Mouse (Mus musculus) forebrain, embryonic 14.5 days (tissue): ENCODE measurements around the gene Hfe2. TPM values are rescaled to one million over a fixed set of nuclear protein-coding genes. Genes with fewer than 3 reads are reported as not detected.
A peak's percentile ranks its signal among the peaks of the same experiment; 100 is the strongest.

Experiments used
- ATAC-seq: fragments of 200-750 bp; cut with Nextera tagmentation; 2 replicates; pipeline ENCODE4 v1.8.0; 2017; ENCODE audit warnings: mild to moderate bottlenecking, moderate library complexity
- DNase-seq: peaks from one replicate; pipeline ENCODE4 v3.0.0-alpha.2; 2015; ENCODE audit warnings: low spot score
- H3K27ac ChIP-seq: fragments of 300-500 bp; sonication (generic); 2 replicates; pipeline ENCODE4 v1.5.1; 2014; ENCODE audit warnings: low read depth, mild to moderate bottlenecking, control low read depth, low read length, moderate library complexity
- H3K27me3 ChIP-seq: fragments of 300-500 bp; sonication (generic); replicated peaks from 2 replicates; pipeline ENCODE4 v1.6.1; 2014; ENCODE audit warnings: low read length, control low read depth, mixed read lengths; ENCODE audit not compliant: control insufficient read depth, insufficient read depth
- H3K36me3 ChIP-seq: fragments of 300-500 bp; sonication (generic); 2 replicates; pipeline ENCODE4 v1.6.1; 2014; ENCODE audit warnings: low read length, control low read depth; ENCODE audit not compliant: control insufficient read depth, insufficient read depth
- H3K4me1 ChIP-seq: fragments of 300-500 bp; sonication (generic); 2 replicates; pipeline ENCODE4 v1.6.1; 2014; ENCODE audit warnings: antibody characterized with exemption, low read length, control low read depth; ENCODE audit not compliant: control insufficient read depth, insufficient read depth
- H3K4me2 ChIP-seq: fragments of 300-500 bp; sonication (generic); 2 replicates; pipeline ENCODE4 v1.6.1; 2014; ENCODE audit warnings: mild to moderate bottlenecking, control low read depth, low read length
- H3K4me3 ChIP-seq: fragments of 300-500 bp; sonication (generic); 2 replicates; pipeline ENCODE4 v1.5.1; 2014; ENCODE audit warnings: low read depth, low read length, control low read depth
- H3K9ac ChIP-seq: fragments of 300-500 bp; sonication (generic); 2 replicates; pipeline ENCODE4 v1.6.1; 2014; ENCODE audit warnings: mild to moderate bottlenecking, low read length, control low read depth, moderate library complexity
- H3K9me3 ChIP-seq: fragments of 300-500 bp; sonication (generic); replicated peaks from 2 replicates; pipeline ENCODE4 v1.6.1; 2016; ENCODE audit warnings: low read length, control low read depth, mixed read lengths; ENCODE audit not compliant: control insufficient read depth
- WGBS: fragments of 180-500 bp; shearing (Covaris S2); extraction: QIAGEN DNeasy Blood & Tissue Kit; methylation state at CpG from one replicate; pipeline ENCODE4 v1.1.7; 2014; 5-methylcytosine and 5-hydroxymethylcytosine counted together
- polyA plus RNA-seq: library from polyadenylated mRNA; unstranded; fragments of >200 nt; fragmentation: Nextera tagmentation; extraction: Ambion mirVana; gene quantifications from 2 replicates; pipeline ENCODE4 v1.2.1, GENCODE M21; 2014

The Hfe2 gene
- polyA plus RNA-seq, 1 experiment from 2014 or later, result 0.41 TPM

DNA sequence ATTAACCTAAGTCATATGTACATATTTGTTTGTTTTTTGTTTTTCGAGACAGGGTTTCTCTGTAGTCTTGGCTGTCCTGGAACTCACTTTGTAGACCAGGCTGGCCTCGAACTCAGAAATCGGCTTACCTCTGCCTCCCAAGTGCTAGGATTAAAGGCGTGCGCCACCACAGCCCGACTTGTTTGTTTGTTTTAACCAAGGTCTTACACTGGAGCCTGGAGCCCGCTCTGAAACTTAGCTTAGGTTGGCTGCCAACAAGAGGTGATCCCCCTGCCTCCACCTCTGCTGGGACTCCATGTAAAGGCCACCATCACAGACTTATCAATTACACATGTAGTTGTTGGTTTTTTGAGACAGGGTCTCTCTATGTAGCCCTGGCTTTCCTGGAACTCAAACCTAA, 23.9 kb downstream of the Hfe2 start:
- Histone ChIP-seq H3K4me3 (no peak overlapping the region), H3K27me3 (no peaks in the 10 kb centered on the region), H3K36me3 (no peaks in the 10 kb centered on the region), H3K9me3 (no peaks in the 10 kb centered on the region), H3K4me2 (no peak overlapping the region), H3K4me1 (no peaks in the 10 kb centered on the region), H3K9ac (no peak overlapping the region), H3K27ac (no peak overlapping the region)
- no peak for ATAC-seq
- no peak for DNase-seq
- WGBS, result 86% methylated on average over 7 of the region's 7 CpGs

GRCm38 (mm10) chr3:96549346-96549745, 24.4 kb downstream of the Hfe2 start:
- Histone ChIP-seq H3K4me2 (no peak overlapping the region), H3K36me3 (no peaks in the 10 kb centered on the region), H3K4me1 (no peaks in the 10 kb centered on the region), H3K27me3 (no peaks in the 10 kb centered on the region), H3K4me3 (no peak overlapping the region), H3K27ac (no peak overlapping the region), H3K9ac (no peak overlapping the region), H3K9me3 (no peaks in the 10 kb centered on the region)
- WGBS, result 84% methylated on average over 5 of the region's 5 CpGs
- DNase-seq (no peak), ATAC-seq (no peak)

- Histone ChIP-seq H3K36me3 (no peaks in the 10 kb centered on the region), H3K4me3 (no peak overlapping the region), H3K27ac (no peak overlapping the region), H3K9ac (no peak overlapping the region), H3K4me1 (peaks cover 10% of the 10 kb centered on the region), H3K4me2 (no peak overlapping the region), H3K27me3 (no peaks in the 10 kb centered on the region), H3K9me3 (no peaks in the 10 kb centered on the region)
- 6% methylated on average over 8 of the region's 8 CpGs for WGBS
- DNase-seq (peak; percentile 72), ATAC-seq (no peak)
These were observed 26.2 kb downstream of the Hfe2 start for GRCm38 (mm10) chr3:96551203-96551602.

DNA sequence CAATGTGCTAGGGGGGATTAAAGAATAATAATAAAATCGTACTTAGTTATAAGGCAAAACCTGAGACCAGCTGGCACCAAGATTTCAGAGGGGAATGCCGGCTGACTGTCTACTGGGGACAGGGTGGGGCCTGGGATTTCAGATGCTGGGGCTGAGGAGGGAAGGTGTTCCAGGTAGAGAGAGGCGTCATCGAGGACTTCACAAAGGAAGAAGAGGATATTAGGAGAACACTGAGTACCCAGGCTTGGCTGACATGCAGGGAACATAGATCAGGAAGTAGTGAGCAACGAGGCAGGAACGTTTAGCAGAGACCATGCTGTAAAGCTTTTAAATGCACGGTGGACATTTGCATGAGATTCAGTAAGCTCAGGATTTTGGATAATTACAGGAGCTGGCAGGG, 26.9 kb downstream of the Hfe2 start:
- 70% methylated on average over 7 of the region's 7 CpGs for WGBS
- H3K4me1 ChIP-seq, result peaks cover 11% of the 10 kb centered on the region
- DNase-seq (no peak), ATAC-seq (no peak)
- H3K27me3 ChIP-seq, result no peaks in the 10 kb centered on the region
- H3K9ac ChIP-seq, result no peak overlapping the region
- H3K27ac ChIP-seq, result no peak overlapping the region
- H3K4me3 ChIP-seq, result no peak overlapping the region
- no peaks in the 10 kb centered on the region for H3K9me3 ChIP-seq
- no peak overlapping the region for H3K4me2 ChIP-seq
- H3K36me3 ChIP-seq, result no peaks in the 10 kb centered on the region

- no peak overlapping the region for H3K4me3 ChIP-seq
- no peak for DNase-seq
- H3K36me3 ChIP-seq, result no peaks in the 10 kb centered on the region
- no peak for ATAC-seq
- H3K4me1 ChIP-seq, result peaks cover 15% of the 10 kb centered on the region
- no peak overlapping the region for H3K9ac ChIP-seq
- no peak overlapping the region for H3K27ac ChIP-seq
- H3K4me2 ChIP-seq, result no peak overlapping the region
- H3K9me3 ChIP-seq, result no peaks in the 10 kb centered on the region
- H3K27me3 ChIP-seq, result no peaks in the 10 kb centered on the region
- WGBS, result 81% methylated on average over 6 of the region's 6 CpGs
These were observed 28.6 kb downstream of the Hfe2 start for GRCm38 (mm10) chr3:96553601-96554000.

GRCm38 (mm10) chr3:96554251-96554650, 29.3 kb downstream of the Hfe2 start:
- no peak overlapping the region for H3K9ac ChIP-seq
- H3K4me1 ChIP-seq, result peaks cover 22% of the 10 kb centered on the region
- no peak overlapping the region for H3K4me3 ChIP-seq
- H3K27ac ChIP-seq, result no peak overlapping the region
- H3K36me3 ChIP-seq, result no peaks in the 10 kb centered on the region
- H3K4me2 ChIP-seq, result no peak overlapping the region
- no peak for ATAC-seq
- DNase-seq, result no peak
- WGBS, result 84% methylated on average over 6 of the region's 6 CpGs
- H3K9me3 ChIP-seq, result no peaks in the 10 kb centered on the region
- H3K27me3 ChIP-seq, result no peaks in the 10 kb centered on the region

- peaks cover 8% of the 10 kb centered on the region for H3K36me3 ChIP-seq
- H3K9me3 ChIP-seq, result no peaks in the 10 kb centered on the region
- H3K9ac ChIP-seq, result peak overlapping the region; percentile 25; the same call in 1 of the 2 replicates
- DNase-seq (peak; percentile 83), ATAC-seq (peak; percentile 11; the same call in 1 of the 2 replicates)
- no peaks in the 10 kb centered on the region for H3K27me3 ChIP-seq
- 16% methylated on average over 12 of the region's 12 CpGs for WGBS
- H3K4me2 ChIP-seq, result 0 out of 2 replicates have a peak overlapping the region, but pooled peaks have one; percentile 9
- H3K27ac ChIP-seq, result peak overlapping the region; percentile 70
- peaks cover 30% of the 10 kb centered on the region for H3K4me1 ChIP-seq
- no peak overlapping the region for H3K4me3 ChIP-seq
These were observed 30.1 kb downstream of the Hfe2 start for GRCm38 (mm10) chr3:96555041-96555596.

DNA sequence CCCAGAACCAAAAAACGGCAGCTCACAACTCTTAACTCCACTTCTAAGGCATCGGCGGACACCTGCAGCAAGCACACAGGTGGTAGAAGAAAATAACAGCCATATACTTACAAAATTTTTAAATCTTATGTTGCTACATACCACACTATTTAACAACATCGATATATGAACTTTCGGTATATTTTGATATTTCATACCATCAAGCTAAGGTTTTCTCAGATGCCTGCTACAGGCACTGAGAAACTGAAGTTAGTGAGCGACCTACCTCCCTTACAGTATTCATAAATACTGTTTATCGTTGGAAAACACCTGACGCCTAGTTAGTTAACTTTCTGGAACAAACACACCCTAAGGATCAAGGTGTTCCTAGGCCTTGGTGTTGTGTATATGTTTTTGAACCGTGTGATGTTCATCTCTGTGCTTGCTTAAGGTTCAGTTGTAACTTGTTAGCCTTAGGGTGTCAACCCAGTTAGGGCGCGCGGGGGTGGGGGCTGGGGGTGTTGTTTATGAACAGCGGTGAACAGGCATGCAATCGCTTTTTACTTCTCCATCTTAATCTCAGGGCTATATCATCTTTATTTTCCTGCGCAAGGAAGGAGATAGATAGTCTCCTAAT, 31.1 kb downstream of the Hfe2 start:
- Histone ChIP-seq H3K27ac (peak overlapping the region; percentile 70), H3K9me3 (no peaks in the 10 kb centered on the region), H3K9ac (no peak overlapping the region), H3K4me2 (0 out of 2 replicates have a peak overlapping the region, but pooled peaks have one; percentile 12), H3K27me3 (no peaks in the 10 kb centered on the region), H3K36me3 (peaks cover 18% of the 10 kb centered on the region), H3K4me3 (no peak overlapping the region), H3K4me1 (peaks cover 35% of the 10 kb centered on the region)
- DNase-seq (no peak), ATAC-seq (no peak)
- WGBS, result 88% methylated on average over 15 of the region's 15 CpGs
